Mouse (Mus musculus): ENCODE results near the gene Vmn2r117.
A peak's percentile ranks its signal among the peaks of the same experiment; 100 is the strongest.
"Not testable (repeated sequence)": the region's sequence is repeated elsewhere in the genome, so short reads cannot be mapped to it uniquely, and the experiment has no call there.

Vmn2r117 gene

GRCm38 (mm10) chr17:23479599-23479998, at the start of gene Vmn2r117:
TSS of gene Vmn2r117 (minus strand) at chr17:23479699.
- ATAC-seq (ENCODE audit: insufficient number of reproducible peaks, low FRiP score, low TSS enrichment), result not testable (repeated sequence)

GRCm38 (mm10) chr17:23522941-23523732, 43.6 kb upstream of the Vmn2r117 start:
- not testable (repeated sequence) for ATAC-seq (ENCODE audit: insufficient number of reproducible peaks, low FRiP score, low TSS enrichment)

- peak; percentile 40; the same call in 1 of the 2 replicates for ATAC-seq (ENCODE audit: insufficient number of reproducible peaks, low FRiP score, low TSS enrichment)
These were observed 39.4 kb upstream of the Vmn2r117 start for GRCm38 (mm10) chr17:23518701-23519423.

- ATAC-seq (ENCODE audit: insufficient number of reproducible peaks, low FRiP score, low TSS enrichment), result no peak
These were observed 46.3 kb downstream of the Vmn2r117 start for GRCm38 (mm10) chr17:23433150-23433679.

Measured in cerebellum, adult (tissue).